Comparison of ENCODE assay signal across 8 mouse cellular contexts in genomic region chr6:86366853-86367249, GRCm38 (mm10). TPM values are rescaled to one million over a fixed set of nuclear protein-coding genes. Genes with fewer than 3 reads are reported as not detected.
DNase-seq lines count a peak whose midpoint lies in the region; ATAC-seq and TF ChIP-seq lines count a peak whose summit lies in the region.

No protein-coding gene starts in this region.

- peak overlapping the region; percentile 91 for H3K4me3 ChIP-seq in cerebellum, adult 2 months (replicated peaks; ENCODE audit: insufficient read depth, low read depth, low read length)
- H3K4me3 ChIP-seq in CH12.LX (replicated peaks in 1 of 3; ENCODE audit: low read depth in 2 of 3, low read length in 2 of 3, poor library complexity in 1 of 3), result peak overlapping the region; percentile 54 to 92 (median 90)
- H3K4me3 ChIP-seq in hindbrain, embryonic 11.5 days (ENCODE audit: low read depth, low read length), result no peak overlapping the region; the same call in 1 of the 2 replicates
- H3K4me3 ChIP-seq in liver, postnatal 0 days (ENCODE audit: low read depth, low read length), result no peak overlapping the region; the same call in 1 of the 2 replicates

- WGBS in cerebellum, adult 2 months, result 54% methylated on average over 2 of the region's 2 CpGs
- 86% methylated on average over 2 of the region's 2 CpGs for WGBS in hindbrain, embryonic 11.5 days
- 58% methylated on average over 2 of the region's 2 CpGs for WGBS in liver, postnatal 0 days (ENCODE audit: insufficient replicate concordance)

- no peak for TF ChIP-seq RAD21 in CH12.LX (IDR thresholded peaks at IDR 0.05; ENCODE audit: low read depth, low read length)

- peaks cover 4% of the 10 kb centered on the region for H3K4me1 ChIP-seq in cerebellum, adult 2 months (ENCODE audit: control insufficient read depth, insufficient read depth, low read length)
- H3K4me1 ChIP-seq in CH12.LX (ENCODE audit: control insufficient read depth in 1 of 2, insufficient read depth in 2 of 2), result peaks cover 5 to 23% of the 10 kb centered on the region in 2 experiments
- H3K4me1 ChIP-seq in hindbrain, embryonic 11.5 days (replicated peaks; ENCODE audit: control insufficient read depth, insufficient read depth, low read length), result no peaks in the 10 kb centered on the region; the same call in 1 of the 2 replicates
- H3K4me1 ChIP-seq in liver, postnatal 0 days (ENCODE audit: insufficient read depth), result peaks cover 16% of the 10 kb centered on the region

- no peak for ATAC-seq in hindbrain, embryonic 11.5 days (ENCODE audit: low FRiP score)
- no peak for ATAC-seq in liver, postnatal 0 days

- H3K27ac ChIP-seq in cerebellum, adult 2 months (ENCODE audit: insufficient read depth, low read length), result no peak overlapping the region
- H3K27ac ChIP-seq in CH12.LX (ENCODE audit: insufficient read depth, low read depth), result peak overlapping the region; percentile 21
- no peak overlapping the region for H3K27ac ChIP-seq in hindbrain, embryonic 11.5 days (ENCODE audit: low read depth, low read length)
- H3K27ac ChIP-seq in liver, postnatal 0 days (ENCODE audit: low read depth), result peak overlapping the region; percentile 92; the same call in 1 of the 2 replicates

- no peak for TF ChIP-seq CTCF in cerebellum, adult 2 months (IDR thresholded peaks at IDR 0.05; ENCODE audit: borderline replicate concordance, insufficient read depth, low read depth, low read length)
- TF ChIP-seq CTCF in CH12.LX (conservative IDR thresholded peaks at IDR 0.05 in 1 of 2, IDR thresholded peaks at IDR 0.05 in 1 of 2; ENCODE audit: low read depth in 2 of 2, low read length in 2 of 2), result no peak
- TF ChIP-seq CTCF in liver, postnatal 0 days (IDR thresholded peaks at IDR 0.05; ENCODE audit: low read depth), result no peak

- peak overlapping the region; percentile 88; the same call in 1 of the 2 replicates for H3K9ac ChIP-seq in CH12.LX (ENCODE audit: insufficient read depth, low read depth)
- H3K9ac ChIP-seq in hindbrain, embryonic 11.5 days (ENCODE audit: low read depth, low read length), result peak overlapping the region; percentile 90; the same call in 1 of the 2 replicates
- no peak overlapping the region for H3K9ac ChIP-seq in liver, postnatal 0 days (replicated peaks)

- peaks cover 23% of the 10 kb centered on the region for H3K79me2 ChIP-seq in CH12.LX (replicated peaks; ENCODE audit: control insufficient read depth, extremely low read depth, insufficient read depth, poor library complexity, severe bottlenecking)

- peak overlapping the region; percentile 89 for H3K4me2 ChIP-seq in CH12.LX (ENCODE audit: insufficient read depth, low read depth, poor library complexity, severe bottlenecking)
- peak overlapping the region; percentile 87 for H3K4me2 ChIP-seq in hindbrain, embryonic 11.5 days (replicated peaks; ENCODE audit: low read depth, low read length)
- H3K4me2 ChIP-seq in liver, postnatal 0 days (ENCODE audit: low read depth, low read length), result peak overlapping the region; percentile 100

- H3K27me3 ChIP-seq in cerebellum, adult 2 months (ENCODE audit: control insufficient read depth, insufficient read depth, low read length), result no peaks in the 10 kb centered on the region
- H3K27me3 ChIP-seq in CH12.LX (replicated peaks), result peaks cover 19% of the 10 kb centered on the region
- H3K27me3 ChIP-seq in hindbrain, embryonic 11.5 days (ENCODE audit: control insufficient read depth, insufficient read depth, low read length), result no peaks in the 10 kb centered on the region
- H3K27me3 ChIP-seq in liver, postnatal 0 days (ENCODE audit: insufficient read depth, low read length), result no peaks in the 10 kb centered on the region

- DNase-seq in cerebellum, adult 2 months, result no peak
- DNase-seq in cerebellum, postnatal 36 days, result no peak
- no peak for DNase-seq in CH12.LX (ENCODE audit: extremely low read depth)
- DNase-seq in hindbrain, embryonic 11.5 days (ENCODE audit: low spot score), result no peak
- no peak for DNase-seq in liver, postnatal 0 days
- DNase-seq in thymus, postnatal 36 days, result no peak
- DNase-seq in layer of hippocampus, adult 11-12 months (ENCODE audit: low spot score), result no peak
- no peak for DNase-seq in B cell, adult 2 months

- peaks cover under 1% of the 10 kb centered on the region for H3K9me3 ChIP-seq in CH12.LX (replicated peaks; ENCODE audit: low read length)
- H3K9me3 ChIP-seq in hindbrain, embryonic 11.5 days (ENCODE audit: control insufficient read depth, low read length), result no peaks in the 10 kb centered on the region
- H3K9me3 ChIP-seq in liver, postnatal 0 days (ENCODE audit: low read length), result no peaks in the 10 kb centered on the region

- dilution Hi-C loops in CH12.LX (cut with MboI; ENCODE audit: extremely low pct_ligation_motif_present, extremely low pct_unique_long_range_greater_than_20kb, low sequenced_read_pairs), result no loop called here

- no peak for TF ChIP-seq POLR2A in cerebellum, adult 2 months (IDR thresholded peaks at IDR 0.05; ENCODE audit: borderline replicate concordance, insufficient read depth, low read length)
- TF ChIP-seq POLR2A in CH12.LX (IDR thresholded peaks at IDR 0.05; ENCODE audit: low read depth, low read length), result no peak

- peaks cover 9 to 25% of the 10 kb centered on the region in 2 experiments for H3K36me3 ChIP-seq in CH12.LX (replicated peaks in 1 of 2; ENCODE audit: control insufficient read depth in 1 of 2, insufficient read depth in 1 of 2, low read length in 1 of 2)
- H3K36me3 ChIP-seq in hindbrain, embryonic 11.5 days (ENCODE audit: control insufficient read depth, insufficient read depth, low read length), result no peaks in the 10 kb centered on the region
- H3K36me3 ChIP-seq in liver, postnatal 0 days (replicated peaks; ENCODE audit: insufficient read depth, low read length), result peaks cover 7% of the 10 kb centered on the region; the same call in 1 of the 2 replicates

- in situ Hi-C loops in CH12.LX (cut with MboI; ENCODE audit: low pct_ligation_motif_present, low pct_unique_long_range_greater_than_20kb, low sequenced_read_pairs), result loop anchor here (5.0 to 25.0 kb wide), 2 partner anchors 35 to 355 kb away; partner anchors contain the start of genes Figla and Tia1

- TF ChIP-seq EP300 in CH12.LX (IDR thresholded peaks at IDR 0.05; ENCODE audit: low read length), result no peak
- TF ChIP-seq EP300 in liver, postnatal 0 days (IDR thresholded peaks at IDR 0.05; ENCODE audit: low read depth), result no peak

TF ChIP-seq in CH12.LX, 34 proteins besides CTCF, POLR2A, EP300 and RAD21:
- TF ChIP-seq ZMIZ1 (IDR thresholded peaks at IDR 0.05; ENCODE audit: low read depth, low read length), result no peak
- peak; percentile 74; the same call in 1 of the 2 replicates for TF ChIP-seq MAFK (IDR thresholded peaks at IDR 0.05; ENCODE audit: insufficient replicate concordance, low read length)
- TF ChIP-seq IRF4 (IDR thresholded peaks at IDR 0.05; ENCODE audit: low read depth, low read length), result no peak
TF ChIP-seq in CH12.LX: peak in this region for 1.

RNA-seq across cellular contexts. Expression of gene Fam136a, which starts 1.4 kb away (rescaled TPM):
- 22.4 and 22.6 TPM in 2 replicates for polyA plus RNA-seq in cerebellum, adult 2 months (2012; rRNA removed)
- 152 and 200 TPM in 2 replicates for total RNA-seq in CH12.LX (2012; rRNA removed)
- 339 and 378 TPM in 2 replicates for total RNA-seq in CH12.LX (2014; rRNA removed)
- 160 and 179 TPM in 2 replicates for polyA plus RNA-seq in CH12.LX (2012; ENCODE audit: insufficient read length, low read depth)
- polyA plus RNA-seq in hindbrain, embryonic 11.5 days (2014; fragmentation: Nextera tagmentation; extraction: Ambion mirVana), result 137 and 140 TPM in 2 replicates
- polyA plus RNA-seq in liver, postnatal 0 days (2015; fragmentation: Nextera tagmentation; extraction: Ambion mirVana), result 69.8 and 74.1 TPM in 2 replicates

RNA-seq across cellular contexts. Expression of gene Snrpg, which starts 4.3 kb away (rescaled TPM):
- polyA plus RNA-seq in cerebellum, adult 2 months (2012; rRNA removed), result 62.2 and 74.2 TPM in 2 replicates
- 462 and 546 TPM in 2 replicates for total RNA-seq in CH12.LX (2012; rRNA removed)
- 137 and 146 TPM in 2 replicates for total RNA-seq in CH12.LX (2014; rRNA removed)
- 408 and 446 TPM in 2 replicates for polyA plus RNA-seq in CH12.LX (2012; ENCODE audit: insufficient read length, low read depth)
- 610 and 651 TPM in 2 replicates for polyA plus RNA-seq in hindbrain, embryonic 11.5 days (2014; fragmentation: Nextera tagmentation; extraction: Ambion mirVana)
- polyA plus RNA-seq in liver, postnatal 0 days (2015; fragmentation: Nextera tagmentation; extraction: Ambion mirVana), result 174 and 204 TPM in 2 replicates

RNA-seq across cellular contexts. Expression of gene Pcyox1, which starts 30.1 kb away (rescaled TPM):
- 59.5 and 61.1 TPM in 2 replicates for polyA plus RNA-seq in cerebellum, adult 2 months (2012; rRNA removed)
- total RNA-seq in CH12.LX (2012; rRNA removed), result 12.8 and 14.1 TPM in 2 replicates
- 10.7 and 12.9 TPM in 2 replicates for total RNA-seq in CH12.LX (2014; rRNA removed)
- polyA plus RNA-seq in CH12.LX (2012; ENCODE audit: insufficient read length, low read depth), result 8.7 TPM in 2 replicates
- polyA plus RNA-seq in hindbrain, embryonic 11.5 days (2014; fragmentation: Nextera tagmentation; extraction: Ambion mirVana), result 107 and 109 TPM in 2 replicates
- polyA plus RNA-seq in liver, postnatal 0 days (2015; fragmentation: Nextera tagmentation; extraction: Ambion mirVana), result 69.6 and 80.4 TPM in 2 replicates

RNA-seq across cellular contexts. Expression of gene Tia1, which starts 37.2 kb away (rescaled TPM):
- 119 and 133 TPM in 2 replicates for polyA plus RNA-seq in cerebellum, adult 2 months (2012; rRNA removed)
- total RNA-seq in CH12.LX (2012; rRNA removed) (31.8 and 36.8 TPM in 2 replicates), CH12.LX (2014; rRNA removed) (41.4 and 49.1 TPM in 2 replicates)
- 34.0 and 36.1 TPM in 2 replicates for polyA plus RNA-seq in CH12.LX (2012; ENCODE audit: insufficient read length, low read depth)
- polyA plus RNA-seq in hindbrain, embryonic 11.5 days (2014; fragmentation: Nextera tagmentation; extraction: Ambion mirVana), result 270 and 292 TPM in 2 replicates
- polyA plus RNA-seq in liver, postnatal 0 days (2015; fragmentation: Nextera tagmentation; extraction: Ambion mirVana), result 15.2 and 17.2 TPM in 2 replicates

RNA-seq across cellular contexts. Expression of gene Gm44790, which starts 59.6 kb away (rescaled TPM):
- polyA plus RNA-seq in cerebellum, adult 2 months (2012; rRNA removed), result 0.82 and 1.1 TPM in 2 replicates
- total RNA-seq in CH12.LX (2012; rRNA removed), result not detected in 2 replicates
- total RNA-seq in CH12.LX (2014; rRNA removed), result not detected in 2 replicates
- not detected in 2 replicates for polyA plus RNA-seq in CH12.LX (2012; ENCODE audit: insufficient read length, low read depth)
- polyA plus RNA-seq in hindbrain, embryonic 11.5 days (2014; fragmentation: Nextera tagmentation; extraction: Ambion mirVana), result not detected in 2 replicates
- not detected in 2 replicates for polyA plus RNA-seq in liver, postnatal 0 days (2015; fragmentation: Nextera tagmentation; extraction: Ambion mirVana)

Comparison
In these comparisons a context has a peak if more than half of its experiments do, and no peak if none do; other contexts are left out.
1. H3K27ac ChIP-seq: peak in CH12.LX (single experiment) and liver, postnatal 0 days (single experiment); none in cerebellum, adult 2 months (single experiment) and hindbrain, embryonic 11.5 days (single experiment).
2. H3K4me3 ChIP-seq: peak in cerebellum, adult 2 months (single experiment) and CH12.LX (3 of 3); none in hindbrain, embryonic 11.5 days (single experiment) and liver, postnatal 0 days (single experiment).
3. Peak in every context shown above with its lines, with median percentiles within 50 percentile points of each other: H3K4me2 ChIP-seq.